Mouse (Mus musculus) urinary bladder, postnatal 10 days (tissue): ENCODE measurements around the gene Rpl13a.

Experiments used
- DNase-seq: peaks from one replicate; pipeline ENCODE4 v3.0.0; 2022; ENCODE audit warnings: low spot score

The Rpl13a gene

GRCm38 (mm10) chr7:45090251-45090977 lies 38.1 kb downstream of the Rpl13a start:
- no peak for DNase-seq

- no peak for DNase-seq
Measured at GRCm38 (mm10) chr7:45088597-45088996, 40.0 kb downstream of the Rpl13a start.

- no peak for DNase-seq
Measured at GRCm38 (mm10) chr7:45086084-45086483, 42.5 kb downstream of the Rpl13a start.

GRCm38 (mm10) chr7:45083300-45083890 lies 45.2 kb downstream of the Rpl13a start:
- DNase-seq, result no peak

- no peak for DNase-seq
Measured at GRCm38 (mm10) chr7:45082401-45083299, 45.9 kb downstream of the Rpl13a start.

GRCm38 (mm10) chr7:45081016-45081415 lies 47.5 kb downstream of the Rpl13a start:
- DNase-seq, result no peak

- DNase-seq, result peak; percentile 69
Measured at GRCm38 (mm10) chr7:45079856-45080255, 48.7 kb downstream of the Rpl13a start.

- no peak for DNase-seq
Measured at GRCm38 (mm10) chr7:45078513-45078912, 50.0 kb downstream of the Rpl13a start.

- no peak for DNase-seq
Measured at GRCm38 (mm10) chr7:45077829-45078228, 50.7 kb downstream of the Rpl13a start.

GRCm38 (mm10) chr7:45077322-45077721 lies 51.2 kb downstream of the Rpl13a start:
- DNase-seq, result no peak

- DNase-seq, result no peak
Measured at GRCm38 (mm10) chr7:45076501-45076900, 52.1 kb downstream of the Rpl13a start.
